Mouse (Mus musculus): ENCODE results near the gene Slc43a1. TPM values are rescaled to one million over a fixed set of nuclear protein-coding genes. Genes with fewer than 3 reads are reported as not detected.
A peak's percentile ranks its signal among the peaks of the same experiment; 100 is the strongest.
"Not testable (repeated sequence)": the region's sequence is repeated elsewhere in the genome, so short reads cannot be mapped to it uniquely, and the experiment has no call there.

Slc43a1 gene
- polyA plus RNA-seq (2016; fragmentation: Nextera tagmentation; extraction: Ambion mirVana), result 21.1 and 23.8 TPM in 2 replicates

GRCm38 (mm10) chr2:84838593-84838949 lies at the start of gene Slc43a1:
Gene Slc43a1 (plus strand): TSS chr2:84838850.
- Histone ChIP-seq H3K27me3 (peaks cover 16% of the 10 kb centered on the region), H3K36me3 (0 out of 2 replicates have a peak, but pooled peaks cover 5% of the 10 kb centered on the region), H3K27ac (peak within 1 kb of the TSS; percentile 95), H3K9ac (replicated peaks) (peak within 1 kb of the TSS; percentile 84), H3K4me2 (peak within 1 kb of the TSS; percentile 94), H3K9me3 (no peaks in the 10 kb centered on the region), H3K4me3 (replicated peaks) (peak within 1 kb of the TSS; percentile 70), H3K4me1 (replicated peaks) (peaks cover 27% of the 10 kb centered on the region)
- 11% methylated on average over 10 of the region's 10 CpGs for WGBS
- ATAC-seq (ENCODE audit: insufficient number of reproducible peaks, insufficient read depth, low FRiP score, low TSS enrichment, low read depth), result no peak

DNA sequence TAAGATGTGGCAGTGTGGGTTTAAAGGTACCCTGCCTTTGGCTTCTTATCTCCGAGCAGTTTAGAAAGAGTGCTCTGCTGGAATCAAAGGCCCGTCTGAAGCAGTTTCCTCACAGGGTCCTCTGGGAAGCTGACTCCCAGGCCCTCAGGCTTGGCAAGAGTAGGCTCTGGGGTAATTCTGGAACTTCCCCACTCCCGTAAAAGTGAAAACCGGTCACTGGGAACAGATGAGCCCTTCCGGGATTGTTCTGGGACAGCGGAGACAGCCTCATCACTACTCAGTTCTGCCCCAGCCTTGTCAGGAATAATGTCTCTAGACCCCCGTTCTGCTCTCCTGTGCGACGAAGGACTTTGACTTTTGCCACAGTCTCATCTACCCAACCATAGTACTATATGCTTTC lies 48.2 kb upstream of the Slc43a1 start:
- ATAC-seq (ENCODE audit: insufficient number of reproducible peaks, insufficient read depth, low FRiP score, low TSS enrichment, low read depth), result no peak
- Histone ChIP-seq H3K27ac (no peak overlapping the region), H3K4me2 (no peak overlapping the region), H3K9ac (replicated peaks) (no peak overlapping the region), H3K27me3 (peaks cover 7% of the 10 kb centered on the region; the same call in 1 of the 2 replicates), H3K9me3 (peaks cover 5% of the 10 kb centered on the region; the same call in 1 of the 2 replicates), H3K4me3 (replicated peaks) (no peak overlapping the region), H3K36me3 (no peaks in the 10 kb centered on the region), H3K4me1 (replicated peaks) (no peaks in the 10 kb centered on the region)
- 50% methylated on average over 9 of the region's 9 CpGs for WGBS

GRCm38 (mm10) chr2:84792516-84792915 lies 46.1 kb upstream of the Slc43a1 start:
- no peak overlapping the region for H3K4me3 ChIP-seq (replicated peaks)
- H3K9me3 ChIP-seq, result peaks cover 9% of the 10 kb centered on the region; the same call in 1 of the 2 replicates
- no peak overlapping the region for H3K9ac ChIP-seq (replicated peaks)
- no peak overlapping the region for H3K27ac ChIP-seq
- H3K27me3 ChIP-seq, result peaks cover 7% of the 10 kb centered on the region; the same call in 1 of the 2 replicates
- no peak overlapping the region for H3K4me2 ChIP-seq
- H3K4me1 ChIP-seq (replicated peaks), result no peaks in the 10 kb centered on the region
- no peaks in the 10 kb centered on the region for H3K36me3 ChIP-seq
- no peak for ATAC-seq (ENCODE audit: insufficient number of reproducible peaks, insufficient read depth, low FRiP score, low TSS enrichment, low read depth)
- WGBS, result 88% methylated on average over 3 of the region's 3 CpGs

- Histone ChIP-seq H3K36me3 (no peaks in the 10 kb centered on the region), H3K27me3 (peaks cover 7% of the 10 kb centered on the region; the same call in 1 of the 2 replicates), H3K27ac (no peak overlapping the region), H3K4me2 (no peak overlapping the region), H3K9ac (replicated peaks) (no peak overlapping the region), H3K4me3 (replicated peaks) (no peak overlapping the region), H3K4me1 (replicated peaks) (no peaks in the 10 kb centered on the region), H3K9me3 (peaks cover 9% of the 10 kb centered on the region; the same call in 1 of the 2 replicates)
- 83% methylated on average over 3 of the region's 3 CpGs for WGBS
- no peak for ATAC-seq (ENCODE audit: insufficient number of reproducible peaks, insufficient read depth, low FRiP score, low TSS enrichment, low read depth)
Observed at GRCm38 (mm10) chr2:84793154-84793553, 45.5 kb upstream of the Slc43a1 start.

- Histone ChIP-seq H3K27ac (no peak overlapping the region), H3K27me3 (peaks cover 7% of the 10 kb centered on the region; the same call in 1 of the 2 replicates), H3K9me3 (peaks cover 9% of the 10 kb centered on the region; the same call in 1 of the 2 replicates), H3K36me3 (no peaks in the 10 kb centered on the region), H3K4me3 (replicated peaks) (no peak overlapping the region), H3K4me1 (replicated peaks) (no peaks in the 10 kb centered on the region), H3K4me2 (no peak overlapping the region), H3K9ac (replicated peaks) (no peak overlapping the region)
- 88% methylated on average over 3 of the region's 3 CpGs for WGBS
- no peak for ATAC-seq (ENCODE audit: insufficient number of reproducible peaks, insufficient read depth, low FRiP score, low TSS enrichment, low read depth)
Observed at GRCm38 (mm10) chr2:84793871-84794270, 44.8 kb upstream of the Slc43a1 start.

DNA sequence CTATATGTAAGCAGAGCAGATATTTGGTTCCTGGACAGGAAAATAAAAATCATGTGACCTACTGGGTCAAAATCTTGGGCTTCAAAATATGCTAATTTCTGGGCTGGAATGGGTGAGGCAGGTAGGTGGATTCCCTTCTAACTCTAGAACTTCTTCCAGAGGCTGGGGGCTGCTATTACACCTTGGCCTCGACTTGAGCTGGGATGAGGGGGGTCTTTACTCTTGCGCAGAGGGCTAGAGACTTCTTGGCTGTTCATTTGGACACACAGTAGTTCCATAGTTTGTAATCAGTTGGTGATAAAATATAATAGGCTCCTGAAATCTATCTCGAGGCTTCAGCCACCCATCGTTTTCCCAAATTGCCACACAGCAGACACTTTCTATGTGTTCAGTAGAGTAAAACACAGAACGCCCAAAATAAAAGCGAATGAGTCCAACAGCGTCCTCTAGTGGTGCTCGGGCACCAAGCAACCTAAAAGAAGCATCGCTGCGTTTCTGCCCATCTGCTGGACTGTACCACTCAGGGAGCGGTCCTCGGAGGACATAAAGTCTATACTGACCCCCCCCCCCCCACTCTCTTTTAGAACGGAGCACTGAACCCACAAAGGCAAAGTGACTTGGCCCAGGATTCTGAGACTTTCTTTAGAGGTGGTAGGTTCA lies 40.7 kb upstream of the Slc43a1 start:
- Histone ChIP-seq H3K27me3 (no peaks in the 10 kb centered on the region), H3K4me3 (replicated peaks) (peak overlapping the region; percentile 63), H3K4me1 (replicated peaks) (no peaks in the 10 kb centered on the region), H3K9ac (replicated peaks) (peak overlapping the region; percentile 67), H3K9me3 (peaks cover 9% of the 10 kb centered on the region; the same call in 1 of the 2 replicates), H3K4me2 (peak overlapping the region; percentile 98), H3K36me3 (no peaks in the 10 kb centered on the region), H3K27ac (0 out of 2 replicates have a peak overlapping the region, but pooled peaks have one; percentile 14)
- ATAC-seq (ENCODE audit: insufficient number of reproducible peaks, insufficient read depth, low FRiP score, low TSS enrichment, low read depth), result peak; percentile 39; the same call in 1 of the 2 replicates
- 10% methylated on average over 13 of the region's 13 CpGs for WGBS

DNA sequence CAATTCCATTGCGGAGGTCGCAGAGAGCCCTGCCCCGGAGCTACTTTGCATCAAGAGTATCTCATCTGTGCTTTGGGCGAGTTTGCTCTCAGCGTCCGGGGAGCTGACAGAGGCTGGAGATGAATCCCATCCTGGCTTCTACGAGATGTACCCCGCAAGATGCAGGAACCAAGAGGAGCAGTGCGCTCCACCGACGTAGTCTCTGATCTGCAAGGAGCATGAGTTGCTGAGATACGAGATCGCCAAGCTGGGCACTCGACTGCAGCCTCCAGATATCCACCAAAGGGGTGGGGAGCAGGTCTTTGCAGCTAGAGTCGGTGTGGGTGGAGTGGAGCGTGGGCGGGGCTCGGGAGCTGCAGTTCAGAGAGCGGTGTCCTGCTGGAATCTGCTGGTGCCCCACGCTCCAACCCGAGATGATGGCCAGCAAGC lies 40.1 kb upstream of the Slc43a1 start, which contains the start of gene Ube2l6:
Ube2l6 (plus strand) TSS at position 336 of the 429 bp plus-strand sequence.
- H3K27ac ChIP-seq, result 0 out of 2 replicates have a peak within 1 kb of the TSS, but pooled peaks have one; percentile 41
- peak within 1 kb of the TSS; percentile 63 for H3K4me3 ChIP-seq (replicated peaks)
- H3K9ac ChIP-seq (replicated peaks), result peak within 1 kb of the TSS; percentile 67
- no peaks in the 10 kb centered on the region for H3K27me3 ChIP-seq
- H3K9me3 ChIP-seq, result peaks cover 9% of the 10 kb centered on the region; the same call in 1 of the 2 replicates
- WGBS, result 0% methylated on average over 21 of the region's 21 CpGs
- H3K4me2 ChIP-seq, result peak within 1 kb of the TSS; percentile 98
- ATAC-seq (ENCODE audit: insufficient number of reproducible peaks, insufficient read depth, low FRiP score, low TSS enrichment, low read depth), result peak; percentile 76
- no peaks in the 10 kb centered on the region for H3K4me1 ChIP-seq (replicated peaks)
- H3K36me3 ChIP-seq, result no peaks in the 10 kb centered on the region

DNA sequence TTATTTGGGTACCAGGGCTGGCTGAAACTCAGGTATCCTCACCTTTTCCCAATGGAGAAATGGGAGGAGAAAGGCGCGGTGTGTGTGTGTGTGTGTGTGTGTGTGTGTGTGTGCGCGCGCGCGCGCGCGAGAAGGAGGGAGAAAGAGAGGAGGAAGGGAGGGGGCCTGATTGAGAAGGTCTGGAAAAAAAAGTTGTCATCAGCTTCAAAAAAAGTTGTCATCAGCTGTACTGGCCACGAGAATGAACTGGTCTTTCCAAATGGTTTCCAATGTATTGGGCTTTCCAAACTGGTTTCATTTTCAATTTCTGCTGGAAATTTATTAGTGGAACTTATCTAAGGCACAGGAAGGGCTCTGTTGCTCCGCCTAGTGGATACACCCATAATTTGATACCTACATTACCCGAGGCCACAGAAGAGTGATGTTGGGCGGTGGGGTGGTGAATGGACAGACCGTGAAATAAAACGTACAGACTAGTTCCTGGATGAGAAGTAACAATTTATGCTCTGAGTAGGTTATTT lies 39.5 kb upstream of the Slc43a1 start:
- peak overlapping the region; percentile 67 for H3K9ac ChIP-seq (replicated peaks)
- WGBS, result 1% methylated on average over 16 of the region's 16 CpGs
- H3K4me2 ChIP-seq, result peak overlapping the region; percentile 98
- H3K27me3 ChIP-seq, result no peaks in the 10 kb centered on the region
- 0 out of 2 replicates have a peak overlapping the region, but pooled peaks have one; percentile 41 for H3K27ac ChIP-seq
- H3K36me3 ChIP-seq, result no peaks in the 10 kb centered on the region
- H3K9me3 ChIP-seq, result peaks cover 9% of the 10 kb centered on the region; the same call in 1 of the 2 replicates
- peak; percentile 45; the same call in 1 of the 2 replicates for ATAC-seq (ENCODE audit: insufficient number of reproducible peaks, insufficient read depth, low FRiP score, low TSS enrichment, low read depth)
- no peaks in the 10 kb centered on the region for H3K4me1 ChIP-seq (replicated peaks)
- H3K4me3 ChIP-seq (replicated peaks), result peak overlapping the region; percentile 63

- H3K9ac ChIP-seq (replicated peaks), result no peak overlapping the region
- WGBS, result 78% methylated on average over 4 of the region's 4 CpGs
- H3K4me3 ChIP-seq (replicated peaks), result no peak overlapping the region
- no peaks in the 10 kb centered on the region for H3K4me1 ChIP-seq (replicated peaks)
- H3K27ac ChIP-seq, result no peak overlapping the region
- no peak for ATAC-seq (ENCODE audit: insufficient number of reproducible peaks, insufficient read depth, low FRiP score, low TSS enrichment, low read depth)
- peaks cover 5% of the 10 kb centered on the region; the same call in 1 of the 2 replicates for H3K9me3 ChIP-seq
- no peaks in the 10 kb centered on the region for H3K36me3 ChIP-seq
- no peak overlapping the region for H3K4me2 ChIP-seq
- no peaks in the 10 kb centered on the region for H3K27me3 ChIP-seq
Observed at GRCm38 (mm10) chr2:84800304-84800703, 38.3 kb upstream of the Slc43a1 start.

DNA sequence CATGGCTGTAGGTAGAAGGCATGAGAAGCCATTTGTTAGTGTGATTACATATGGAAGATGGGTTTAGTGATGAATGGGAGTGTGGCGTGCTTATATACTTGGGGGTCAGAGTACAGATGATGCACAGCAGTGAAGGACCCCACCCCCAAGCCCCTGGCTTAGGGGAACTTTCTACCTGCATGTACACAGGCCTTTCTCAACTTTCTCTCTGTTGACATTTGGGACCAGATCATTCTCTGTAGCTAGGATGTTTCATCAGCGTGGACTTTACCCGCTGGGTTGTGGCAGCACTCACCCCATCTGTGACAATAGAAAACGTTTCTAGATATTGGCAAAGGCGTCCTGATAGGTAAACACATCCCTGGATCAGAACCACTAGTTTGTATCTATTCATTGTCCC lies 37.4 kb upstream of the Slc43a1 start:
- not testable (repeated sequence) for H3K9ac ChIP-seq (replicated peaks); ATAC-seq (ENCODE audit: insufficient number of reproducible peaks, insufficient read depth, low FRiP score, low TSS enrichment, low read depth); H3K36me3 ChIP-seq; H3K27ac ChIP-seq; H3K4me3 ChIP-seq (replicated peaks); H3K9me3 ChIP-seq; H3K27me3 ChIP-seq; H3K4me1 ChIP-seq (replicated peaks); H3K4me2 ChIP-seq
- 85% methylated on average over 5 of the region's 5 CpGs for WGBS

DNA sequence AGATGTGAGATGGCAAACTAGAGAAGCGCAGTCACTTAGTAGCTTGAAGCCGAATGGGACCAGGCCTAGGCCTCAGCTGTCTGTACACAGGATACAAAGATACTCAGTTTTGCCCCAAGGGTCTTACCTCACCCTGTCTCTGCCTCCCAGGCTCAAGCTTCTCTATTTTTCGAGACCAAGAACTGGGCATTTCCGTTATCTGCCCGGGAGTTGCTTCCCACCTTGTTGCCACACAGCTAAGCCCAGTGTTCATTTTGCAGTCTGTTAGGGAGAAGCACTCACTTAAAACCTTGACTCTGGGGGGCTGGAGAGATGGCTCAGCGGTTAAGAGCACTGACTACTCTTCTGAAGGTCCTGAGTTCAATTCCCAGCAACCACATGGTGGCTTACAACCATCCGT lies 34.7 kb upstream of the Slc43a1 start:
- no peaks in the 10 kb centered on the region for H3K36me3 ChIP-seq
- H3K9ac ChIP-seq (replicated peaks), result no peak overlapping the region
- H3K4me2 ChIP-seq, result no peak overlapping the region
- no peaks in the 10 kb centered on the region for H3K4me1 ChIP-seq (replicated peaks)
- H3K4me3 ChIP-seq (replicated peaks), result no peak overlapping the region
- no peaks in the 10 kb centered on the region for H3K9me3 ChIP-seq
- no peak overlapping the region for H3K27ac ChIP-seq
- H3K27me3 ChIP-seq, result no peaks in the 10 kb centered on the region
- WGBS, result 91% methylated on average over 7 of the region's 7 CpGs
- no peak for ATAC-seq (ENCODE audit: insufficient number of reproducible peaks, insufficient read depth, low FRiP score, low TSS enrichment, low read depth)

All from limb, embryonic 12.5 days (tissue).